Mouse (Mus musculus) liver, embryonic 14.5 days (tissue): Measurements from ENCODE around the gene Igfbpl1. TPM values are rescaled to one million over a fixed set of nuclear protein-coding genes. Genes with fewer than 3 reads are reported as not detected.

Source experiments
- ATAC-seq: fragments of 200-750 bp; cut with Nextera tagmentation; 2 replicates; pipeline ENCODE4 v1.8.0; 2017; ENCODE audit warnings: moderate number of reproducible peaks, mild to moderate bottlenecking, moderate library complexity; ENCODE audit not compliant: insufficient read depth
- DNase-seq, 3 experiments: peaks; one replicate each; pipeline ENCODE4 v3.0.0-alpha.2; 2012 to 2013; ENCODE audit warnings: low read depth in 3 of 3, low spot score in 3 of 3
- H3K27ac ChIP-seq: fragments of 300-500 bp; sonication (generic); 2 replicates; pipeline ENCODE4 v1.5.1; 2014; ENCODE audit warnings: moderate library complexity, mild to moderate bottlenecking, control low read depth, inconsistent platforms
- H3K27me3 ChIP-seq: fragments of 300-500 bp; sonication (generic); 2 replicates; pipeline ENCODE4 v1.6.1; 2014; ENCODE audit warnings: mild to moderate bottlenecking, low read length, moderate library complexity; ENCODE audit not compliant: control insufficient read depth, insufficient read depth
- H3K36me3 ChIP-seq: fragments of 300-500 bp; sonication (generic); replicated peaks from 2 replicates; pipeline ENCODE4 v1.6.1; 2014; ENCODE audit warnings: low read depth; ENCODE audit not compliant: control insufficient read depth, insufficient read depth
- H3K4me1 ChIP-seq, 2 experiments: fragments of 200-500 bp in 1 of 2; fragments of 300-500 bp in 1 of 2; sonication (generic) in 1 of 2; replicated peaks; 2 replicates each; pipeline ENCODE4 v1.6.1; 2012 to 2014; ENCODE audit warnings: antibody characterized with exemption in 1 of 2, inconsistent platforms in 1 of 2, low read length in 1 of 2; ENCODE audit not compliant: control insufficient read depth in 2 of 2, insufficient read depth in 2 of 2
- H3K4me2 ChIP-seq: fragments of 300-500 bp; sonication (generic); 2 replicates; pipeline ENCODE4 v1.6.1; 2014; ENCODE audit warnings: low read depth, mild to moderate bottlenecking, control low read depth, moderate library complexity
- H3K4me3 ChIP-seq, 2 experiments: fragments of 200-500 bp in 1 of 2; fragments of 300-500 bp in 1 of 2; sonication (generic) in 1 of 2; 2 replicates each; pipeline ENCODE4 v1.5.1; 2012 to 2014; ENCODE audit warnings: low read depth in 2 of 2, low read length in 2 of 2, mild to moderate bottlenecking in 2 of 2, control low read depth in 1 of 2, inconsistent platforms in 1 of 2, moderate library complexity in 1 of 2; ENCODE audit not compliant: insufficient read depth in 1 of 2
- H3K9ac ChIP-seq: fragments of 300-500 bp; sonication (generic); replicated peaks from 2 replicates; pipeline ENCODE4 v1.6.1; 2014; ENCODE audit warnings: mild to moderate bottlenecking, control low read depth, moderate library complexity
- H3K9me3 ChIP-seq: fragments of 300-500 bp; sonication (generic); 2 replicates; pipeline ENCODE4 v1.6.1; 2016; ENCODE audit warnings: low read length, mixed read lengths; ENCODE audit not compliant: control insufficient read depth
- CTCF ChIP-seq: IDR thresholded peaks from 2 replicates; pipeline ENCODE4 v1.5.1; 2016; ENCODE audit warnings: antibody characterized with exemption, low read depth, control low read depth
- EP300 ChIP-seq: IDR thresholded peaks from 2 replicates; pipeline ENCODE4 v1.6.1; 2016; ENCODE audit warnings: antibody characterized with exemption, low read depth
- WGBS: fragments of 180-500 bp; shearing (Covaris S2); extraction: QIAGEN DNeasy Blood & Tissue Kit; methylation state at CpG from one replicate; pipeline ENCODE4 v1.1.7; 2014; ENCODE audit not compliant: insufficient replicate concordance; 5-methylcytosine and 5-hydroxymethylcytosine counted together
- polyA plus RNA-seq, 2 experiments: library from polyadenylated mRNA; depleted of rRNA in 1 of 2; stranded (reverse) in 1 of 2; unstranded in 1 of 2; fragments of >200 nt; fragmentation: Nextera tagmentation in 1 of 2; extraction: Ambion mirVana in 1 of 2; gene quantifications; 2 replicates each; pipeline versions ENCODE4 v1.2.1 to v1.2.3; 2012 to 2014

The Igfbpl1 gene
- polyA plus RNA-seq, 2 experiments = 0.03 TPM; not detected in 1

GRCm38 (mm10) chr4:45829907-45830759 lies 3.4 kb upstream of the Igfbpl1 start:
- no peak for TF ChIP-seq EP300
- TF ChIP-seq CTCF = no peak
- no peaks in the 10 kb centered on the region for H3K9me3 ChIP-seq
- no peak overlapping the region for H3K9ac ChIP-seq
- 49% methylated on average over 13 of the region's 13 CpGs for WGBS
- H3K36me3 ChIP-seq = no peaks in the 10 kb centered on the region
- peaks cover 30% of the 10 kb centered on the region for H3K27me3 ChIP-seq
- no peak overlapping the region for H3K4me3 ChIP-seq
- DNase-seq (no peak), ATAC-seq (no peak)
- H3K4me1 ChIP-seq = no peaks in the 10 kb centered on the region
- H3K27ac ChIP-seq = no peak overlapping the region
- no peak overlapping the region for H3K4me2 ChIP-seq

- H3K36me3 ChIP-seq = no peaks in the 10 kb centered on the region
- H3K4me1 ChIP-seq = no peaks in the 10 kb centered on the region
- no peak for ATAC-seq
- no peak overlapping the region for H3K9ac ChIP-seq
- TF ChIP-seq CTCF (no peak), EP300 (no peak)
- no peak overlapping the region for H3K27ac ChIP-seq
- H3K9me3 ChIP-seq = no peaks in the 10 kb centered on the region
- WGBS = 30% methylated on average over 14 of the region's 14 CpGs
- H3K27me3 ChIP-seq = peaks cover 39% of the 10 kb centered on the region
- DNase-seq = no peak
- H3K4me3 ChIP-seq = no peak overlapping the region
- H3K4me2 ChIP-seq = no peak overlapping the region
These were observed 1.8 kb downstream of the Igfbpl1 start for GRCm38 (mm10) chr4:45824761-45825556.

- Histone ChIP-seq H3K27ac (no peak overlapping the region), H3K27me3 (peaks cover 39% of the 10 kb centered on the region), H3K4me1 (no peaks in the 10 kb centered on the region), H3K4me3 (no peak overlapping the region), H3K9ac (no peak overlapping the region), H3K36me3 (no peaks in the 10 kb centered on the region), H3K4me2 (no peak overlapping the region), H3K9me3 (no peaks in the 10 kb centered on the region)
- TF ChIP-seq EP300 (no peak), CTCF (no peak)
- no peak for DNase-seq
- ATAC-seq = no peak
- WGBS = 15% methylated on average over 10 of the region's 10 CpGs
These were observed 2.5 kb downstream of the Igfbpl1 start for GRCm38 (mm10) chr4:45824049-45824760.

- no peak for DNase-seq
- H3K4me2 ChIP-seq = no peak overlapping the region
- H3K27me3 ChIP-seq = peaks cover 34% of the 10 kb centered on the region
- no peak overlapping the region for H3K27ac ChIP-seq
- no peaks in the 10 kb centered on the region for H3K36me3 ChIP-seq
- TF ChIP-seq EP300 (no peak), CTCF (no peak)
- ATAC-seq = no peak
- 35% methylated on average over 11 of the region's 11 CpGs for WGBS
- no peak overlapping the region for H3K9ac ChIP-seq
- no peaks in the 10 kb centered on the region for H3K4me1 ChIP-seq
- no peak overlapping the region for H3K4me3 ChIP-seq
- no peaks in the 10 kb centered on the region for H3K9me3 ChIP-seq
These were observed 3.7 kb downstream of the Igfbpl1 start for GRCm38 (mm10) chr4:45822781-45823575.
